Mouse (Mus musculus): ENCODE results near the gene Rhbdl3.

Rhbdl3 gene

GRCm38 (mm10) chr11:80300551-80301315 lies at the start of gene Rhbdl3:
Gene Rhbdl3 (plus strand): TSS chr11:80300912.
- DNase-seq (ENCODE audit: low spot score): no peak

- no peak for DNase-seq (ENCODE audit: low spot score)
Observed at GRCm38 (mm10) chr11:80264137-80264536, 36.6 kb upstream of the Rhbdl3 start.

GRCm38 (mm10) chr11:80271096-80271495 lies 29.6 kb upstream of the Rhbdl3 start:
- DNase-seq (ENCODE audit: low spot score): no peak

- no peak for DNase-seq (ENCODE audit: low spot score)
Observed at GRCm38 (mm10) chr11:80275011-80275410, 25.7 kb upstream of the Rhbdl3 start.

GRCm38 (mm10) chr11:80278054-80278453 lies 22.7 kb upstream of the Rhbdl3 start:
- DNase-seq (ENCODE audit: low spot score): no peak

- DNase-seq (ENCODE audit: low spot score): peak; percentile 66
Observed at GRCm38 (mm10) chr11:80283786-80284185, 16.9 kb upstream of the Rhbdl3 start.

- no peak for DNase-seq (ENCODE audit: low spot score)
Observed at GRCm38 (mm10) chr11:80284641-80285040, 16.1 kb upstream of the Rhbdl3 start.

GRCm38 (mm10) chr11:80287150-80287549 lies 13.6 kb upstream of the Rhbdl3 start:
- peak; percentile 73 for DNase-seq (ENCODE audit: low spot score)

- DNase-seq (ENCODE audit: low spot score): no peak
Observed at GRCm38 (mm10) chr11:80289701-80290445, 10.8 kb upstream of the Rhbdl3 start.

GRCm38 (mm10) chr11:80291004-80291403 lies 9.7 kb upstream of the Rhbdl3 start:
- DNase-seq (ENCODE audit: low spot score): no peak

- no peak for DNase-seq (ENCODE audit: low spot score)
Observed at GRCm38 (mm10) chr11:80292463-80292862, 8.2 kb upstream of the Rhbdl3 start.

- peak; percentile 19 for DNase-seq (ENCODE audit: low spot score)
Observed at GRCm38 (mm10) chr11:80295066-80295465, 5.6 kb upstream of the Rhbdl3 start.

GRCm38 (mm10) chr11:80295785-80296184 lies 4.9 kb upstream of the Rhbdl3 start:
- DNase-seq (ENCODE audit: low spot score): no peak

GRCm38 (mm10) chr11:80299513-80300235 lies 1.0 kb upstream of the Rhbdl3 start:
- peak; percentile 17 for DNase-seq (ENCODE audit: low spot score)

GRCm38 (mm10) chr11:80301316-80302045 lies 769 bp downstream of the Rhbdl3 start:
- DNase-seq (ENCODE audit: low spot score): no peak

GRCm38 (mm10) chr11:80302046-80302390 lies 1.3 kb downstream of the Rhbdl3 start:
- no peak for DNase-seq (ENCODE audit: low spot score)

GRCm38 (mm10) chr11:80302536-80302935 lies 1.8 kb downstream of the Rhbdl3 start:
- DNase-seq (ENCODE audit: low spot score): no peak

- no peak for DNase-seq (ENCODE audit: low spot score)
Observed at GRCm38 (mm10) chr11:80303746-80304145, 3.0 kb downstream of the Rhbdl3 start.

- DNase-seq (ENCODE audit: low spot score): no peak
Observed at GRCm38 (mm10) chr11:80304846-80305245, 4.1 kb downstream of the Rhbdl3 start.

- no peak for DNase-seq (ENCODE audit: low spot score)
Observed at GRCm38 (mm10) chr11:80308537-80308936, 7.8 kb downstream of the Rhbdl3 start.

- DNase-seq (ENCODE audit: low spot score): no peak
Observed at GRCm38 (mm10) chr11:80311271-80311670, 10.6 kb downstream of the Rhbdl3 start.

- no peak for DNase-seq (ENCODE audit: low spot score)
Observed at GRCm38 (mm10) chr11:80312049-80312448, 11.3 kb downstream of the Rhbdl3 start.
